Mouse (Mus musculus): ENCODE measurements at regions not wholly inside any gene's neighbourhood (a gene's known extent, or its start where the extent isn't known, plus 50 kb on each side); places are given as distances from the start of the nearest gene placed in this dataset.
"Not testable (repeated sequence)": the region's sequence is repeated elsewhere in the genome, so short reads cannot be mapped to it uniquely, and the experiment has no call there.

- Histone ChIP-seq H3K9me3 (ENCODE audit: low read length) (no peaks in the 10 kb centered on the region), H3K4me2 (ENCODE audit: low read depth, low read length) (no peak overlapping the region), H3K27me3 (ENCODE audit: insufficient read depth, low read length) (no peaks in the 10 kb centered on the region), H3K9ac (replicated peaks) (no peak overlapping the region), H3K4me3 (ENCODE audit: low read depth, low read length) (no peak overlapping the region), H3K36me3 (replicated peaks; ENCODE audit: insufficient read depth, low read length) (no peaks in the 10 kb centered on the region), H3K27ac (ENCODE audit: low read depth) (no peak overlapping the region), H3K4me1 (ENCODE audit: insufficient read depth) (no peaks in the 10 kb centered on the region)
- TF ChIP-seq CTCF (IDR thresholded peaks at IDR 0.05; ENCODE audit: low read depth) (no peak), EP300 (IDR thresholded peaks at IDR 0.05; ENCODE audit: low read depth) (no peak)
- no peak for ATAC-seq
- WGBS (ENCODE audit: insufficient replicate concordance), result 81% methylated on average over 4 of the region's 4 CpGs
- DNase-seq, result no peak
Measured at GRCm38 (mm10) chr13:25629466-25629865, 359.2 kb upstream of the Nrsn1 start.

DNA sequence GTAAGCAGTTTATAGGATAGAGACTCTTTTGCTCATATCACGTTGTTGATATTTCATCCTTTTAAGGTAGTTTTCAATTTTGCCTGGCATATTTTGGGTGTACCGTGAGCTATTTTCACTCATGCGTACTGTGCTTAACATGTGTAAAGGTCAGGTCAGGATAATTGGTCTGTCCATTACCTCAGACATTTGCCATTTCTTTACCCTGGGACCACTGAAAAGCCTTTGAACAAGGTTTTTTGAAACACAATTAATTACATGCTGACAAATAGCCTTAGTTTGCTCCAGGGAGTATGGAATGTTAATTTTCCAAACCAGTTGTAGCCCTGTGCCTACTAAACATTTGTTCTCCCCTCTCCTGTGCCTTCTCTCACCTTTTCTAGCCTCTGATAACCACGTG lies 347.3 kb upstream of the Nrsn1 start:
- DNase-seq (no peak), ATAC-seq (no peak)
- TF ChIP-seq EP300 (IDR thresholded peaks at IDR 0.05; ENCODE audit: low read depth) (no peak), CTCF (IDR thresholded peaks at IDR 0.05; ENCODE audit: low read depth) (no peak)
- Histone ChIP-seq H3K9ac (replicated peaks) (no peak overlapping the region), H3K4me1 (ENCODE audit: insufficient read depth) (no peaks in the 10 kb centered on the region), H3K36me3 (replicated peaks; ENCODE audit: insufficient read depth, low read length) (no peaks in the 10 kb centered on the region), H3K4me2 (ENCODE audit: low read depth, low read length) (no peak overlapping the region), H3K4me3 (ENCODE audit: low read depth, low read length) (no peak overlapping the region), H3K27ac (ENCODE audit: low read depth) (no peak overlapping the region), H3K27me3 (ENCODE audit: insufficient read depth, low read length) (no peaks in the 10 kb centered on the region), H3K9me3 (ENCODE audit: low read length) (no peaks in the 10 kb centered on the region)
- 68% methylated on average over 4 of the region's 4 CpGs for WGBS (ENCODE audit: insufficient replicate concordance)

- no peaks in the 10 kb centered on the region for H3K36me3 ChIP-seq (replicated peaks; ENCODE audit: insufficient read depth, low read length)
- TF ChIP-seq CTCF (IDR thresholded peaks at IDR 0.05; ENCODE audit: low read depth) (no peak), EP300 (IDR thresholded peaks at IDR 0.05; ENCODE audit: low read depth) (no peak)
- no peak overlapping the region for H3K4me3 ChIP-seq (ENCODE audit: low read depth, low read length)
- no peaks in the 10 kb centered on the region for H3K9me3 ChIP-seq (ENCODE audit: low read length)
- no peak overlapping the region for H3K27ac ChIP-seq (ENCODE audit: low read depth)
- ATAC-seq (no peak), DNase-seq (no peak)
- H3K27me3 ChIP-seq (ENCODE audit: insufficient read depth, low read length), result no peaks in the 10 kb centered on the region
- WGBS (ENCODE audit: insufficient replicate concordance), result 65% methylated on average over 4 of the region's 4 CpGs
- H3K9ac ChIP-seq (replicated peaks), result no peak overlapping the region
- no peak overlapping the region for H3K4me2 ChIP-seq (ENCODE audit: low read depth, low read length)
- no peaks in the 10 kb centered on the region for H3K4me1 ChIP-seq (ENCODE audit: insufficient read depth)
Measured at GRCm38 (mm10) chr13:25611986-25612385, 341.7 kb upstream of the Nrsn1 start.

DNA sequence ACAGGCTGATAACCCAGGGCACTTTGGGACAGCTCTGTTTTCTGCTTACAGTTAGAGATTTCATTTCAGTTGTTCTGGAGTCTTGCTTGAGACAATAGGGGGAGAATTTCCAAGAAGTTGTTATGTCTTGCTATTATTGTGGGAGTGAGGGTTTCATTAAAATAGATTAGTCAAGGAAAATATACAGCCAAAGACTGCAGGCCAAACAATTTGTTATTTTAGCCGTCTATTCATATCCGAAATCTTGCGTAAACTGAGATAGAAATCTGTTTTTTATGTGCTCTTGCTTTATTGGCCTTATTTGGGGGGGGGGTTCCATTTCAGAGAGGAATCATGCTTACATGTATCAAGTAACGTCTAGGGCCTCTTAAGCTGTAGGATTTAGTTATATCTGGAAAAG lies 339.3 kb upstream of the Nrsn1 start:
- H3K36me3 ChIP-seq (replicated peaks; ENCODE audit: insufficient read depth, low read length), result no peaks in the 10 kb centered on the region
- no peak overlapping the region for H3K4me3 ChIP-seq (ENCODE audit: low read depth, low read length)
- ATAC-seq, result no peak
- H3K27ac ChIP-seq (ENCODE audit: low read depth), result no peak overlapping the region
- no peaks in the 10 kb centered on the region for H3K4me1 ChIP-seq (ENCODE audit: insufficient read depth)
- H3K9me3 ChIP-seq (ENCODE audit: low read length), result no peaks in the 10 kb centered on the region
- whole genome bisulfite sequencing (ENCODE audit: insufficient replicate concordance), result 75% methylated on average over 4 of the region's 4 CpGs
- no peaks in the 10 kb centered on the region for H3K27me3 ChIP-seq (ENCODE audit: insufficient read depth, low read length)
- H3K9ac ChIP-seq (replicated peaks), result no peak overlapping the region
- TF ChIP-seq EP300 (IDR thresholded peaks at IDR 0.05; ENCODE audit: low read depth) (no peak), CTCF (IDR thresholded peaks at IDR 0.05; ENCODE audit: low read depth) (no peak)
- DNase-seq, result no peak
- no peak overlapping the region for H3K4me2 ChIP-seq (ENCODE audit: low read depth, low read length)

DNA sequence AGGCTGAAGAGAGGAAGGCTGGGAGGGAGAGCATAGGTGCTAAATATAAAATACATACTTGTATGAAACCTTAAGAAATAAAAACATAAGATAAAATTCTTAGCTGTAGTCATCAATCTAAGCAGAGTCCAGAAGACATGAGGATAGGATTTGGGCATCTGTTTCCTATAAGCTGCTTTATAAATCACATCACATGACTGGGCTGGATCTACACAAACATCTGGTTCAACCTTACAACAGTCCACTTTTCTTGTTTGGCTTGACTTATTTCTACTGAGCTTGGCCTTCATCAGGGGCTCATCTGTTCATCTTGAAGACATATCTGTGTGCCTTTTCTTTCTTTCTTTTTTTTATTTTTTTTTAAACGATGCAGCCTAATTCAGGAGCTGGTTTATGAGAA lies 338.9 kb upstream of the Nrsn1 start:
- H3K4me3 ChIP-seq (ENCODE audit: low read depth, low read length), result no peak overlapping the region
- no peaks in the 10 kb centered on the region for H3K4me1 ChIP-seq (ENCODE audit: insufficient read depth)
- H3K4me2 ChIP-seq (ENCODE audit: low read depth, low read length), result no peak overlapping the region
- DNase-seq (no peak), ATAC-seq (no peak)
- no peaks in the 10 kb centered on the region for H3K36me3 ChIP-seq (replicated peaks; ENCODE audit: insufficient read depth, low read length)
- H3K9me3 ChIP-seq (ENCODE audit: low read length), result no peaks in the 10 kb centered on the region
- H3K9ac ChIP-seq (replicated peaks), result no peak overlapping the region
- TF ChIP-seq EP300 (IDR thresholded peaks at IDR 0.05; ENCODE audit: low read depth) (no peak), CTCF (IDR thresholded peaks at IDR 0.05; ENCODE audit: low read depth) (no peak)
- H3K27ac ChIP-seq (ENCODE audit: low read depth), result no peak overlapping the region
- H3K27me3 ChIP-seq (ENCODE audit: insufficient read depth, low read length), result no peaks in the 10 kb centered on the region
- WGBS (ENCODE audit: insufficient replicate concordance), result 63% methylated on average over 1 of the region's 1 CpGs

DNA sequence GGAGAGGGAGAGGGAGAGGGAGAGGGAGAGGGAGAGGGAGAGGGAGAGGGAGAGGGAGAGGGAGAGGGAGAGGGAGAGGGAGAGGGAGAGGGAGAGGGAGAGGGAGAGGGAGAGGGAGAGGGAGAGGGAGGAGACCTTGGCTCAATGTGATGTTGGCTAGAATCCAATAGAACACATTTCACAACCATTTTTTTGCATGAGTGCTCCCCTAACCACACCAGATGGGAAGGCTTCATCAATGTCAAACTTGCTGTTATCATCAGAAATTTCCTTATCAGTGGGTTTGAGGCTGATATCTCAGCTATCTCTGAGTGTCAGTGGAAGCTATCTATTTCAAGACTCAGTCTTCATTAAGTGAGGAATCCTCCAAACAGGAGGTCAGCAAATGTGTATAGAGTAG lies 331.0 kb upstream of the Nrsn1 start:
- not testable (repeated sequence) for H3K9me3 ChIP-seq (ENCODE audit: low read length); H3K27me3 ChIP-seq (ENCODE audit: insufficient read depth, low read length); ATAC-seq; H3K4me3 ChIP-seq (ENCODE audit: low read depth, low read length); H3K4me1 ChIP-seq (ENCODE audit: insufficient read depth); H3K27ac ChIP-seq (ENCODE audit: low read depth); DNase-seq; H3K36me3 ChIP-seq (replicated peaks; ENCODE audit: insufficient read depth, low read length); H3K4me2 ChIP-seq (ENCODE audit: low read depth, low read length); H3K9ac ChIP-seq (replicated peaks)

GRCm38 (mm10) chr13:25594629-25595028 lies 324.3 kb upstream of the Nrsn1 start:
- Histone ChIP-seq H3K27me3 (ENCODE audit: insufficient read depth, low read length) (no peaks in the 10 kb centered on the region), H3K4me1 (ENCODE audit: insufficient read depth) (no peaks in the 10 kb centered on the region), H3K27ac (ENCODE audit: low read depth) (no peak overlapping the region), H3K4me2 (ENCODE audit: low read depth, low read length) (no peak overlapping the region), H3K9ac (replicated peaks) (no peak overlapping the region), H3K4me3 (ENCODE audit: low read depth, low read length) (no peak overlapping the region), H3K36me3 (replicated peaks; ENCODE audit: insufficient read depth, low read length) (no peaks in the 10 kb centered on the region), H3K9me3 (ENCODE audit: low read length) (no peaks in the 10 kb centered on the region)
- DNase-seq (no peak), ATAC-seq (no peak)
- WGBS (ENCODE audit: insufficient replicate concordance), result 74% methylated on average over 3 of the region's 3 CpGs
- TF ChIP-seq EP300 (IDR thresholded peaks at IDR 0.05; ENCODE audit: low read depth), result no peak
- TF ChIP-seq CTCF (IDR thresholded peaks at IDR 0.05; ENCODE audit: low read depth), result no peak
